Mouse (Mus musculus) liver, postnatal 0 days (tissue): ENCODE measurements at regions not wholly inside any gene's neighbourhood (a gene's known extent, or its start where the extent isn't known, plus 50 kb on each side); places are given as distances from the start of the nearest gene placed in this dataset.

Experiments used
- CTCF ChIP-seq: sonication (generic); IDR thresholded peaks from 2 replicates; pipeline ENCODE4 v1.5.1; 2016; ENCODE audit warnings: antibody characterized with exemption, low read depth
- EP300 ChIP-seq: IDR thresholded peaks from 2 replicates; pipeline ENCODE4 v1.6.1; 2016; ENCODE audit warnings: antibody characterized with exemption, low read depth, mild to moderate bottlenecking

DNA sequence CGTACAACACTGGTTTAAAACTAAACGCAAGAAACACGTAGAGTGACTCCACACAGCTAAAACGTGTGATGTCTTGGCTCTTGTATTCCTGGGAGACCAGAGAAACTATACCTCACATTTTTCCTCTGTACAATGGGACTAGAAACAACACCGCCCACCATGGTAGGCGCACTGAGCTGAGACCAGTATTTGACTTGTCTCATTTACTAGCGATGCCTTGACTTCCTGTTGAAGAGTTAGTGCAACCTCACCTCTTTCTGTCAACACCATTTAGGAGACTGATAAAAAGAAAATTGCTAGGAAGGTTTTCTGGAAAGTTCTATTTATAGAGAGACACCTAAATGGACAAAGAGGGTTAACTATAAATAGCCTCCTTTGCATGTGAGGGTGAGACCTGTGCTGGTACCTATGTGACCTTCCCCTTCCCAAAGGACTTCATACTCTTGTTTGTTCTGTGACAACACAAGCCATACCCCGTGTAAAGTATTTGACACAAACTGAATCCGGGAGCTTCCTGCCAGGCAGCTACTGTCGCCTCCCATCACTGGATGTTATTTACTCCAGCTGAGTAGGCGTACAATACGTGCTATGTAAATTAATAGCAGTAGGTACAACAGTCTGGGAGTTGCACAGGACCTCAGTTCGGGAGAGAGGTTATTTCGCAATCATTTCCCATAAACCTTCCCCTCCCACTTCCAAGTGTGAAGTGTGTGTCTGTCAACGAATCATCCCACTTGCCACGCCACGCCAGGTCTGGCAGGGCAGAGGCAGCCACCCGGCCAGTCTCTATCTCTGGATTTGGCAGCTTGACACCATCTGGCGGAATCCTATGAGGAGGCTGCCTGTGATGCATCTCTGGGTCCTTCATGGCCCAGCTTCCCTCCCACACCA lies 174.7 kb upstream of the Serp2 start:
- no peak for TF ChIP-seq CTCF
- no peak for TF ChIP-seq EP300
